Mouse (Mus musculus): ENCODE measurements around the gene Copb1. TPM values are rescaled to one million over a fixed set of nuclear protein-coding genes. Genes with fewer than 3 reads are reported as not detected.

The Copb1 gene
- polyA plus RNA-seq, 2 experiments = 28.1 to 48.9 TPM

DNA sequence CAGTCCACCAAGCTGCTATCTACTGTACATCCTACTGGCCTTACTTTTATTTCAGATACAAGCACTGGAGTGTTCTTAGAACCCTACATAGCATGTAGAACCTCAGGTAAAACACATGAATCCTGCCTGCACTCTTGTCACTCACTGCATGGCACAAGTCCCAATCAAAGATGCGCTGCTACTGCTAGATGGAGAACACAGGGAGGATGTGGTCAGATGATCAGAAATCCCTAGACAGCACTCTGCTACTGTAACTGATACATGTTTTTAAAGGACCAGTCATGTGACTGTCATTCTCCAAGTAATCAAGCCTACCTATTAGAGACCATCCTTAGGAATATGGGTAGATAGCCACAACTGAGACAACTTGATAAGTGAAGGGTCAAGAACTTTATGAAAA lies 44.7 kb downstream of the Copb1 start:
- ATAC-seq (ENCODE audit: insufficient read depth) (no peak), DNase-seq (ENCODE audit: low read depth in 3 of 3, low spot score in 3 of 3) (no peak)
- WGBS (ENCODE audit: insufficient replicate concordance) = 76% methylated on average over 1 of the region's 1 CpGs
- Histone ChIP-seq H3K9ac (replicated peaks) (no peak overlapping the region), H3K36me3 (replicated peaks; ENCODE audit: control insufficient read depth, insufficient read depth, low read depth) (peaks cover 2% of the 10 kb centered on the region), H3K27ac (no peak overlapping the region), H3K4me3 (ENCODE audit: insufficient read depth in 1 of 2, low read depth in 2 of 2, low read length in 2 of 2) (no peak overlapping the region), H3K9me3 (ENCODE audit: control insufficient read depth, low read length) (no peaks in the 10 kb centered on the region), H3K4me1 (replicated peaks; ENCODE audit: control insufficient read depth in 2 of 2, insufficient read depth in 2 of 2, low read length in 1 of 2) (no peaks in the 10 kb centered on the region), H3K4me2 (ENCODE audit: low read depth) (no peak overlapping the region), H3K27me3 (ENCODE audit: control insufficient read depth, insufficient read depth, low read length) (no peaks in the 10 kb centered on the region)
- TF ChIP-seq CTCF (IDR thresholded peaks at IDR 0.05; ENCODE audit: low read depth) (no peak), EP300 (IDR thresholded peaks at IDR 0.05; ENCODE audit: low read depth) (no peak)

DNA sequence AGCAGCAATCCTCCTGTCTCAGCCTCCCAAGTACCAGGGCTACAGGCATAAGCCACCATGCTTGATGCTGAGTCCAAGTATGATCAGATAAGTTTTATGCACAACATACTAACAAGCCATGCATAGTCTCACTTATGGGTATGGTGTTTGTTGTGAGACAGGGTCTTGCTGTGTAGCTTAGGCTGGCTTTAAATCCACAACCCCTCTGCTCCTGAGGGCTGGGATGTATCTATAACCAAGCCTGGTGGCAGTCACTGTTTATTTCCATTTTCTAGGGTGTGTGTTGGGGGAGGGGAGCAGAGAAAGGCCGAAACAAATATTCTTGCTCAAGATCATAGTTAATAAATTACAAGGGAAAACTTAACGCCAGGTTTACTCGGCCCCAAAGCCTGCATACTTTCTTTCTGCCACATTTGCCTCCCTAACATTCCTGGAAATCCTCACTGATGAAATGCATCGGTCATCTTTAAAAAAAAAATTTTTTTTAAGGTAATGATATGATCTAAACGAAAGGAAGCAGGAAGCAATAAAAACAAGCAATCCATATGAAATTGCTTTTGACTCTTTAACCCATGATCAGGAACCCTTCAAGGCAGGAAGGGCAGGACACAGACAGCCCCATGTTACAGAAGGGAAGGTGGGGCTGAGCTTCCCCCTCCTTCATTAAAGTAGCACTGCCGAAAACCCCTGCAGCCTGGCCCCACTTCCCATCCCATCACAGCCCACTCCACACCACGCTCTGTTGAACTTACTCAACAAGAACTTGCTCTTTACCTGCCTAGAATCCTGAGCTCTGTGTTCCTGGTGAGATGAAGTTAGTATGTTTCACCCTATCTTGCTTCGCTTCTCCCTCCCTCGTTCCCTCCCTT lies 50.8 kb downstream of the Copb1 start:
- H3K36me3 ChIP-seq (replicated peaks; ENCODE audit: control insufficient read depth, insufficient read depth, low read depth) = no peaks in the 10 kb centered on the region
- no peak overlapping the region for H3K27ac ChIP-seq
- peaks cover 0 to 13% of the 10 kb centered on the region in 2 experiments; a peak in 2 of 4 replicates for H3K4me1 ChIP-seq (replicated peaks; ENCODE audit: control insufficient read depth in 2 of 2, insufficient read depth in 2 of 2, low read length in 1 of 2)
- H3K4me3 ChIP-seq (ENCODE audit: insufficient read depth in 1 of 2, low read depth in 2 of 2, low read length in 2 of 2) = no peak overlapping the region
- TF ChIP-seq EP300 (IDR thresholded peaks at IDR 0.05; ENCODE audit: low read depth) (no peak), CTCF (IDR thresholded peaks at IDR 0.05; ENCODE audit: low read depth) (no peak)
- H3K4me2 ChIP-seq (ENCODE audit: low read depth) = no peak overlapping the region
- H3K9me3 ChIP-seq (ENCODE audit: control insufficient read depth, low read length) = no peaks in the 10 kb centered on the region
- no peaks in the 10 kb centered on the region for H3K27me3 ChIP-seq (ENCODE audit: control insufficient read depth, insufficient read depth, low read length)
- no peak overlapping the region for H3K9ac ChIP-seq (replicated peaks)
- WGBS (ENCODE audit: insufficient replicate concordance) = 45% methylated on average over 9 of the region's 9 CpGs
- DNase-seq (ENCODE audit: low read depth in 3 of 3, low spot score in 3 of 3) = no peak
- no peak for ATAC-seq (ENCODE audit: insufficient read depth)

DNA sequence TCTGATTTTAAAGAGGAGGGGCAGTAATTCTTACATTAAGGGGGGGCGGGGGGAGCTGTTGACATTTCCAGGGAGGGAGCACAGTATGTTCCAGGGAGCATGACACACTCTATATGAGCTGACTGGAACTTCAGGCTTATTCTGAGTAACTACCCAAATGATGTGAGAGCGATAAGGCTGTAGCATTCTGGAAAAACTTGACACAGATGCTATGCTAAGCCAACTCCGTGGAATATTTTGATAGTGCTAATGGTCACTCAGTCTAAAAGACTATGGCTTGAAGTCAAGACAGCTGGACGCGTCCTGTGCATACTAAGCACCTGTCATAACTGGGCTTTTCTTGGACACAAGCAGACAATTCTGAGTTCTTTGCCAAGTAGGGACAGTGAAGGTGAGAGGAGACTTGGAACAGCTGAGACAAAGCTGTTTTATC lies 51.5 kb downstream of the Copb1 start:
- Histone ChIP-seq H3K27me3 (ENCODE audit: control insufficient read depth, insufficient read depth, low read length) (no peaks in the 10 kb centered on the region), H3K4me1 (replicated peaks; ENCODE audit: control insufficient read depth in 2 of 2, insufficient read depth in 2 of 2, low read length in 1 of 2) (peaks cover 0 to 13% of the 10 kb centered on the region in 2 experiments; a peak in 2 of 4 replicates), H3K36me3 (replicated peaks; ENCODE audit: control insufficient read depth, insufficient read depth, low read depth) (no peaks in the 10 kb centered on the region), H3K4me2 (ENCODE audit: low read depth) (no peak overlapping the region), H3K27ac (no peak overlapping the region), H3K9ac (replicated peaks) (no peak overlapping the region), H3K9me3 (ENCODE audit: control insufficient read depth, low read length) (no peaks in the 10 kb centered on the region), H3K4me3 (ENCODE audit: insufficient read depth in 1 of 2, low read depth in 2 of 2, low read length in 2 of 2) (no peak overlapping the region)
- WGBS (ENCODE audit: insufficient replicate concordance) = 63% methylated on average over 5 of the region's 5 CpGs
- ATAC-seq (ENCODE audit: insufficient read depth) (no peak), DNase-seq (ENCODE audit: low read depth in 3 of 3, low spot score in 3 of 3) (no peak)
- no peak for TF ChIP-seq EP300 (IDR thresholded peaks at IDR 0.05; ENCODE audit: low read depth)
- no peak for TF ChIP-seq CTCF (IDR thresholded peaks at IDR 0.05; ENCODE audit: low read depth)

DNA sequence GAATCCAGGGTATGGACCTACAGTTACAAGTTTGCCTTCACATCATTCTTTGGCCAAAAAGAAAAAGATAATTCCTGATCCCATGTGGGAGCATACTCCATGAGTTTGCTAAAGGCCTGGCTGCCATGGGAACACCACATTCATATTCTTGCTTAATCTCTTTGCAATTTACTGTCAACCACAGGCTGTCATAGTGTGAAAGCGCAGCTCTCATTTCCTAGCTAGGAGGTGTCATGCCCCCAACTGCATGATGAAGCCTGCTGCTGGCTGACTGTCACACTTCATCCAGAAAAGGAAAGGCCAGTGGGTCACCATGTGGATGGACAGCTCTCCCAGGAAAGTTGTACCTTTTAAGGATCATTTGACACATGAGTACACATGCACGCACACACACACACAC lies 53.9 kb downstream of the Copb1 start:
- H3K4me3 ChIP-seq (ENCODE audit: insufficient read depth in 1 of 2, low read depth in 2 of 2, low read length in 2 of 2) = no peak overlapping the region
- H3K9ac ChIP-seq (replicated peaks) = no peak overlapping the region
- DNase-seq (ENCODE audit: low read depth in 3 of 3, low spot score in 3 of 3) = no peak
- H3K4me1 ChIP-seq (replicated peaks; ENCODE audit: control insufficient read depth in 2 of 2, insufficient read depth in 2 of 2, low read length in 1 of 2) = peaks cover 0 to 13% of the 10 kb centered on the region in 2 experiments; a peak in 2 of 4 replicates
- H3K36me3 ChIP-seq (replicated peaks; ENCODE audit: control insufficient read depth, insufficient read depth, low read depth) = no peaks in the 10 kb centered on the region
- H3K27ac ChIP-seq = no peak overlapping the region
- no peak overlapping the region for H3K4me2 ChIP-seq (ENCODE audit: low read depth)
- WGBS (ENCODE audit: insufficient replicate concordance) = 58% methylated on average over 2 of the region's 2 CpGs
- H3K27me3 ChIP-seq (ENCODE audit: control insufficient read depth, insufficient read depth, low read length) = no peaks in the 10 kb centered on the region
- no peaks in the 10 kb centered on the region for H3K9me3 ChIP-seq (ENCODE audit: control insufficient read depth, low read length)
- TF ChIP-seq EP300 (IDR thresholded peaks at IDR 0.05; ENCODE audit: low read depth) = no peak
- no peak for TF ChIP-seq CTCF (IDR thresholded peaks at IDR 0.05; ENCODE audit: low read depth)
- ATAC-seq (ENCODE audit: insufficient read depth) = no peak

DNA sequence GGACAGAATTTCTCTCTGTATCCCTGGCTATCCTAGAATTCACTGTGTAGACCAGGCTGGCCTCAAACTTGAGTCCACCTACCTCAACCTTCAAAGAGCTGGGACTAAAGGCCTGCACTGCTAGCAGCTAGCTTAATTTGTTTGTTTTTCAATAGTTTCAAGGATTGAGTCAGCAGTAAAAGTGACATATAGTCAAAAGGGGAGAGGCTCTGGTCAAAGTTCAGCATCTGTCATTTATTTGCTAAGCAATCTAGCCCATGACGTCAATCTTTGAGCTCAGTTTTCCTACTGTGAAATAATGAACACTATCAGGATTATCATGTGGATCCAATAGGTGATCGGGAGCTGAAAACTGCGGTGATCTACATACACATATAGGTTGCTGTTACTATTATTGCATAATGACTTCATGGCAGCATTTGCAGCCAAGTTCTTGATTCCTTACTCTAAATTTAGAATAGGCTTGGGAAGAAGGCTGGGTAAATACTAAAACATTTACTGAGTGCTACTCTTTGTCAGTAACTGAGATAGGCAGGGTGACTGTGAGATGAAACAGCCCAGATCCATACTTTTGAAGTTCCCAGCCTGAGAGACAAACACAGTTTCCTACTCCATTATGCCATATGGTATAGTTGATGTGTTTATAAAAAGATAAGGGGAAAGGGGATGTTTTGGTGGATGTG lies 54.9 kb downstream of the Copb1 start:
- no peak overlapping the region for H3K27ac ChIP-seq
- ATAC-seq (ENCODE audit: insufficient read depth) (no peak), DNase-seq (ENCODE audit: low read depth in 3 of 3, low spot score in 3 of 3) (no peak)

More for the DNA sequence above, 54.9 kb downstream of the Copb1 start:
- Histone ChIP-seq H3K27me3 (ENCODE audit: control insufficient read depth, insufficient read depth, low read length) (no peaks in the 10 kb centered on the region), H3K4me2 (ENCODE audit: low read depth) (no peak overlapping the region), H3K4me3 (ENCODE audit: insufficient read depth in 1 of 2, low read depth in 2 of 2, low read length in 2 of 2) (no peak overlapping the region), H3K9ac (replicated peaks) (no peak overlapping the region), H3K9me3 (ENCODE audit: control insufficient read depth, low read length) (no peaks in the 10 kb centered on the region), H3K4me1 (replicated peaks; ENCODE audit: control insufficient read depth in 2 of 2, insufficient read depth in 2 of 2, low read length in 1 of 2) (peaks cover 0 to 13% of the 10 kb centered on the region in 2 experiments; a peak in 2 of 4 replicates), H3K36me3 (replicated peaks; ENCODE audit: control insufficient read depth, insufficient read depth, low read depth) (no peaks in the 10 kb centered on the region)
- TF ChIP-seq CTCF (IDR thresholded peaks at IDR 0.05; ENCODE audit: low read depth) = no peak
- WGBS (ENCODE audit: insufficient replicate concordance) = 74% methylated on average over 3 of the region's 3 CpGs

All from liver, embryonic 14.5 days (tissue).